Mouse (Mus musculus) right cerebral cortex, postnatal 4 days (tissue): ENCODE data around the gene Mfap1b.
A peak's percentile ranks its signal among the peaks of the same experiment; 100 is the strongest.
"Not testable (repeated sequence)": the region's sequence is repeated elsewhere in the genome, so short reads cannot be mapped to it uniquely, and the experiment has no call there.

Experiments used
- DNase-seq: peaks from one replicate; pipeline ENCODE4 v3.0.0-alpha.2; 2022

Gene Mfap1b

GRCm38 (mm10) chr2:121473301-121474179 lies at the start of gene Mfap1b:
Mfap1b (minus strand) TSS chr2:121474067.
- DNase-seq = peak; percentile 71

DNA sequence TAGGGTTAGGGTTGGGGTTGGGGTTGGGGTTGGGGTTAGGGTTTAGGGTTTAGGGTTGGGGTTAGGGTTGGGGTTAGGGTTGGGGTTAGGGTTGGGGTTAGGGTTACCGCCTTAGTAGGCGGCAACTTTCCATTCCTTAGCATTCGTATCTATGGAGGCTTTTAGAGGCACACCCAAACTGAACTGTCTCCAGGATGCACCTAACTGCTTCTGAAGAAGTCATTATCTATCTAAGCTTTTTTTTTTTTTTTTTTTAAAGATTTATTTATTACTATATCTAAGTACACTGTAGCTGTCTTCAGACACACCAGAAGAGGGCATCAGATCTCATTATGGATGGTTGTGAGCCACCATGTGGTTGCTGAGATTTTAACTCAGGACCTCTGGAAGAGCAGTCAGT lies 49.0 kb upstream of the Mfap1b start:
- not testable (repeated sequence) for DNase-seq

- DNase-seq = no peak
Measured at GRCm38 (mm10) chr2:121522006-121522405, 48.1 kb upstream of the Mfap1b start.

GRCm38 (mm10) chr2:121518711-121519110 lies 44.8 kb upstream of the Mfap1b start:
- DNase-seq = not testable (repeated sequence)

DNA sequence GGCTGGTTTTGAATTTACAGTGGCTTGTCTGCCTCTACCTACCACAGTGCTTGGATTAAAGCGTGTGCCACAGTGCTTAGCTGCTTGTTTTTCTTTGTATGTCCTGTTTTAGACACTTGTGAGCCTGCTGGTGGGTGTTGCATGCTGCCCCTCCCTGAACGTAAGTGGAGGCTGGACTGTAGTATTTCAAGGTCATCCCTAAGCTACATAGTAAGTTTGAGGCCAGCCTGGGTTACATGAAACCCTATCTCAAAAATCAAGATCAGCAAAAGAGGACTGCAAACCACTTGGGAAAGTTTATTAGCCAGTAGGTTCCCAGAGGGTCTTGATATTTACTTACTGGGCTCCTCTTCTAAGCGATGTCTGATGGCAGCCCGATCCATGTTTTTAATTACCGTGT lies 44.2 kb upstream of the Mfap1b start:
- no peak for DNase-seq

DNA sequence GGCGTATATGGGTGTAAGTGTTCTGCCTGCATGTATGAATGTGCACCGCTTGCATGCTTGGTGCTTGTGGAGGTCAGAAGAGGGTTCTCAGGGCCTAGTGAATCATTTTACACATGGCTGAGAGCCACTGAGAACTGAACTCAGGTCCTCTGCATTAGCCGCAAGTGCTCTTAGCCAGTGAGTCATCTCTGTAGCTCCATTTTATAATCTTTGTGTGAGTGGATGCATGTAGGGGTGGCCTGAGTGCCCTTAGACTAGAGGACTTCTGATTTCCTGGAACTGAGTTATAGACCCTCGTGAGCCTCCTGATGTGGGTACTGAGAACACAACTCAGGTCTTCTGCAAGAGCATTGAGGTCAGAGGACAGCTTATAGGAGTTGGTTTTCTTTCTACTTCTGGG lies 40.3 kb upstream of the Mfap1b start:
- DNase-seq = no peak

DNA sequence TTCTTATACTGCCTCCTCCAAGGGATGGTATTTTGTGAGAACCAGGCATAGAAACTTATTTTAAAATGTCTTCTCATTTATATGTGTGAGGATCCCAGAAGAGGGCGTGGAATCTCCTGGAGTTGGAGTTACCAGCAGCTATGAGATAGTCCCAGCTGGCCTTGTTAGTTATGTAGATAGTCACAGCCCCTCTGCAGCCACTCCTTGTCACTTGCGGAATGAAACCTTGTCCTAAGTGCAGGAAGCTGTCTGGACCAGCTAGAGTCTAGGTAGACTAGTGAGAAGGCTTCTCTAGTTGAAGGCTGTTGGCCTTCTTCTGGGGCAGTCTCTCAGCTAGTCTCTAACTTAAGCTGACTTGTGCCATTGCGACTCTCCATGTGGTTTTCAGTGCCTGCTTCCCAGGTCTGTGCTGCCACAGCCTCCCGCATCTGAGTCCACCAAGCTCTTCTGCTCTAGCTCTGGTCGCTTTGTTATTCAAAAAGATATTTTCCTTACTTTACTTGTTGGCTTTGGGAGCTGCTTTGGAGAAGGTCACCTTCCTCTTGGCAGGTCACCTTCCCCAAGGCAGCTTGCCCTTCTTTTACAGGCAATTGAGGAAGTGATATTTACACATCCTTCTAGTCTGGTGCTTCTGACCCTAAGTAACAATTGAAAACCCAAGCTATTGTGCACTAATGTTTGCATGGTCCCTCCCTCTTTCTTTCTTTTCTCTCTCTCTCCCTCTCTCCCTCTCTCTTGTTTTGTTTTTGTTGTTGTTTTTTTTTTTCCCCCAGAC lies 39.3 kb upstream of the Mfap1b start:
- not testable (repeated sequence) for DNase-seq

- DNase-seq = no peak
Measured at GRCm38 (mm10) chr2:121511401-121511800, 37.5 kb upstream of the Mfap1b start.

DNA sequence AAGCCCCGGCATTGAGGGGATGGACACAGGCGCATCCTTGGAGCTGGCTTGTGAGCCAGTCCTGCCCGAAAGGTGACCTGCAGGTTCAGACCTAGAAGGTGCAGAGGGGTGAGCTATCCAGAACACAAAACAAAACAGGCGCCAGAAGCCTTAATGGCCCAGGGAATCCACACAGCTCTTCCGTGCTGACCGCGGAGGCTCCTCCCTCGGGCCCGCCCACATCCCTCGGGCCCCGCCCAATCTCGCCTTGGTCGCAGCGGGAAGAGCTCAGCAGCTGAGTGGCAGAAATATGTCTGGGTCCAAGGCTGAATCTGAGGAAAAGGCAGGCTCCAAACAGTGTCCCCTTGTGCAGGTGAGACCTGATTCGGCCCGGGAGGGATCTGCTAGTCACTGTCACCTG lies 35.7 kb upstream of the Mfap1b start:
- peak; percentile 51 for DNase-seq

DNA sequence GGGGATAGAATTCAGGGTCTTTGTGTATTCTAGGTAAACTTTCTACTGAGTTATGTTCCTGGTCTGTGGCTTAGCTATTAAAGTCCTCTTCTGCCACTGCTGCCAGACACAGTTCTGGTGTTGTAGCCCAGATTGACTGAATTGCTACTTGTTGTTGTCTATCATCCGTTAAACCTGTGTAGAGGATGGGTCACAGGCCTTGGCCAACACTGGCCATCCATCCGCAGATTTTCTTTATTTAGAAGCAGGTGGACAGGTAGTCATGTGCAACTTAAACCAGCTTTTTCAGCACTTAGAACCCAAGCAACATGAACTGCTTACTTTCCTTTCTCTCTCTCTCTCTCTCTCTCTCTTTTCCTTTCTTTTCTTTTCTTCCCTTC lies 34.1 kb upstream of the Mfap1b start:
- DNase-seq = no peak

- DNase-seq = no peak
Measured at GRCm38 (mm10) chr2:121507173-121507950, 33.5 kb upstream of the Mfap1b start.

GRCm38 (mm10) chr2:121505942-121506882 lies 32.3 kb upstream of the Mfap1b start, which contains the start of the genes Mfap1a and Wdr76:
Mfap1a (minus strand) TSS chr2:121506665.
Wdr76 (plus strand) TSS chr2:121506723.
- DNase-seq = peak; percentile 70

DNA sequence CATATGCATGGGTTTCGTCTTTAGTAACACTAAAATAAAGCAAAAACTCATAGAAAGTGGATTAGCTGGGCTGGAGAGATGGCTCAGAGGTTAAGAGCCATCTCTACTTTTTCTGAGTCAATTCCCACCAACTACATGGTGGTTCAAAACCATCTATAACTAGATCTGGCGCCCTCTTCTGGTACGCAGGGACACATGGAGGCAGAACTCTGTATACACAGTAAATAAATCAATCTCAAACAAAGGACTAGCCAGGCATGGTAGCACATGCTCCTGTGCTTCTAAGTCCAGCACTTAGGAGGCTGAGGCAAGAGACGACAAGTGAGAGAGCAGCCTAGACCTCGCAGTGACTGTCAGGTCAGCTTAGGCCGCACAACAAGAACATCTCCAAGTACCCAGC lies 27.7 kb upstream of the Mfap1b start:
- DNase-seq = not testable (repeated sequence)

GRCm38 (mm10) chr2:121484403-121484802 lies 10.5 kb upstream of the Mfap1b start:
- not testable (repeated sequence) for DNase-seq

GRCm38 (mm10) chr2:121483576-121483975 lies 9.7 kb upstream of the Mfap1b start:
- DNase-seq = no peak

DNA sequence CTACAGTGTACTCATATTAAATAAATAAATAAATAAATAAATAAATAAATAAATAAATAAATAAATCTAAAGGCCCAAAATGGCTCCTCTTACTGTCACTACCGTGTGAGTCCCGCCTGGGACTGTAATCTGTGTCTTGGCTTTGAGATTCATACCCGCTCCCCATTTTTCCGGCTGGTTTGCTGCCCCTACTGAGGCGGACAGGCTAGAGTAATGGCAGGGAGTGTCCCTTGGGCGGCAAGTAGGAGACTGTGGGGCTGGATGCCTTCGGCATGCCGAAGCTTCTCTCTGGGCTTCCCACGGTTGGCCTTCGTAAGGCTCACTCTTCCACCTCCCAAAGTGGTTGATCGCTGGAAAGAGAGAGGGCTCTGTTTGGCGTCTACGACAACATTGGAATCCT lies 7.0 kb upstream of the Mfap1b start:
- not testable (repeated sequence) for DNase-seq

DNA sequence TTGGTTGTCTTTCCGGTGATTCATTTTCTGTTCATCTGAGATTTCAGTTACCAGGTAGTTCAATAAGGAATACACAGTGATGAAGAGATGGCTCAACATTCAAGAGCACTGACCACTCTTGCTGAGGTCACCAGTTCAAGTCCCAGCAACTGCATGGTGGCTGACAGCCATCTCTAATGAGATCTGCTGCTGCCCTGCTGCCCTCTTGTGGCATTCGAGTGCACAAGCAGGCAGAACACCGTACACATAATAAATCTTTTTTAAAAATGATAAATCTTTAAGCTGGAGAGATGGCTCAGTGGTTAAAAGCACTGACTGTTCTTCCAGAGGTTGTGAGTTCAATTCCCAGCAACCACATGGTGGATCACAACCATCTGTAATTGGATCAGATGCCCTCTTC lies 6.6 kb upstream of the Mfap1b start:
- no peak for DNase-seq

DNA sequence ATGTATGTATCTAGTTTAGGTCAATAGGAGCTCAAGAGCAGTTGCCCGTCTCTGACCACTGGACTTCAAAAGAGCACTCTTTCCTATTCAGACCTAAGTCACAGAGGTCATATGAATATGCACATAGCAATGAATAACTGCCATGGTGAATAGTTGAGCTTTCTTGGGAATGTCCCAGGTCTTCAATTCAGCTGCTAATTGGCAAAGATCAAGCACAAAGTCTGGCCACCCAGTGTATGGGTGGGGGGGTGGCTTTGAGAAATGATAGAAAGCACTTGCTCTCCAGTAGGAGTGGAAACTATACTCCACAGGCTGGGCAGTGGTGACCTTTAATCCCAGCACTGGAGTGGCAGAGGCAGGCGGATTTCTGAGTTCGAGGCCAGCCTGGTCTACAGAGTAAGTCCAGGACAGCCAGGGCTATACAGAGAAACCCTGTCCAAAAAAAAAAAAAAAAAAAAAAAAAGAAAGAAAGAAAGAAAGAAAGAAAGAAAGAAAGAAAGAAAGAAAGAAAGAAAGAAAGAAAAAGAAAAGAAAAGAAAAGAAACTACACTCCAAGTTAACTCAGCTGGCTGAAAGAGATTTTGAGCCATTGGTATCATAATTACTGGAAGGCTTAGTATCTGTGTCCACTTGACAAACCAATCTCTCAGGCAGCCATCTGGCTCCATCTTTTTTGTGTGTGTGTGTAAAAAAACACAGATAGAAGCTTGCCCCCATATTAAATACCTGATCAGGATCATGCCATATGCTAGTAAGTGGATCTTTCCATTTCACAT lies 3.8 kb upstream of the Mfap1b start:
- DNase-seq = no peak

DNA sequence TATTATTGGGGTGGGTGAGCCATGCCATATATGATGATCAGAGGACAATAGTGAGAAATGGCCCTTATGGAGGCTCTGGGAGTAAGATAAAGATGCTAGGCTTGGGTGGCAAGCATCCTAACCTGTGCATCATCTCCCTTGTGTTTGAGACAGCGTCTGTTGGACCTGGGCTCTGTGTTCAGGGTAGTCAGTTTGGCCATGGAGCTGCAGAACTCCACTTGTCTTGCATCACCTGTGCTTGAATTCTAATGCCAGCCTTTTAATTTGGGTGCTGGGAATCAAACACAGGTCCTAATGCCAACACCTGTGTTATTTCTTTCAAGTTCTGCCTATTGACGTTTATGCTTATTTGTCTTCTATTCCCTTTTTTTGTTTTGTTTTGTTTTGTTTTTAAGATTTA lies 1.4 kb upstream of the Mfap1b start:
- not testable (repeated sequence) for DNase-seq

DNA sequence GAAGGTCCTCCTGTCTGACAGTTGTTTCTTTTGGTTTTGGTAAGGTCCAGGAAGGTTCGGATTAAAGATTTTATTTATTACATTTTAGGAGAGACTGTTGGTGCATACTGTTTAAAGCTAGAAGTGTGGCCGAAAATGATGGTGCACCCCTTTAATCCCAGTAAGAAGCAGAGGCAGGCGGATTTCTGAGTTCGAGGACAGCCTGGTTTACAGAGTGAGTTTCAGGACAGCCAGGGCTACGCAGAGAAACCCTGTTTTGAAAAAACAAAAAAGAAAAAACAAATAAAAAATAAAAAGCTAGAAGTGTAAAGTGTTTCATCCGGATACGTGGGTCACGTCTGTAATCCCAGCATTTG lies 291 bp upstream of the Mfap1b start:
- no peak for DNase-seq

- not testable (repeated sequence) for DNase-seq
Measured at GRCm38 (mm10) chr2:121472783-121473182, 1.1 kb downstream of the Mfap1b start.
